Mouse (Mus musculus) monocyte, adult 2 months (primary cell): ENCODE results near the gene Acadm.

Source experiments
- DNase-seq, 2 experiments: peaks; one replicate each; pipeline ENCODE4 v3.0.0; 2022; ENCODE audit warnings: low spot score in 2 of 2, low read depth in 1 of 2

Gene Acadm

DNA sequence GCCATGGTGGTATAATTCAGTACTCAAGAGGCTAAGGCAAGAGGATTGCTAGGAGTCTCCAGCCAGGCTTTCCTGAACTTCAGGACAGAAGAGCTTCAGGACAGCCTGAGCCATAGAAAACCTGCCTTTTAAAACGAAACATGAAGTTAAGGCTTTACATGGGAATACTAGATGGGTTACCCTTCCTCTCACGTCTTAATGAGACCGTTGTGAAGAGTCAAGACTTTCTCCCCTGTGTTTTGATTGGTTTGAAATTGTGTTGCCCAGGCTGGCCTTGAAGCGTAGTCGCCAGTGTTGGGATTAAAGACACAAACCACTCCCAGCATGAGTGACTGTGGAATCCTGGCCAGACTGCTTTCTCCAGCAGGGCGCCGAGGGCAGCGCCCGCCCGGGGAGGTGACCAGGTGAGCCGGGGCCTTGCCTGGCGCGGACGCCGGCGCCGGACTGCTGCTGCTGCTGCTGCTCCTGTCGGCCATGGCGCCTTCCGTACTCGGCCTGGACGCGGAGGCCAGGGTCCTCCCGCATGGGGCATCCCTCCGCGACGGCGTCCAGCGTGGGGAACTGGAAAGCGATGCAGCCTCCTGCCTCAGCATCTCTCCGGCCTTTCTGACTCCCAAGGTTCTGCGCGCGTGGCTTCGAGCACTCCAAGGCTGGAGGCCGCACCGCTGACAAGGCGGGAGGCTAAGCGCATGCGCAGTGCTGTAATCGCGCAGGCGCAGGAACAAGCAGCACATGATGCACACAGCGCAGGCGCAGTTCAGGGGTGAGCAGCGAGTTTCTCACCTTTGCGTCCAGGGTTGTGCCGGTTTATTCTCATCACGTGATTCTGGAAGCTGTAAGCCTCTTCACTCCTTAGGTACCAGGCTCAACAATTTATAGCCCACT, 38.9 kb downstream of the Acadm start:
- DNase-seq = no peak

DNA sequence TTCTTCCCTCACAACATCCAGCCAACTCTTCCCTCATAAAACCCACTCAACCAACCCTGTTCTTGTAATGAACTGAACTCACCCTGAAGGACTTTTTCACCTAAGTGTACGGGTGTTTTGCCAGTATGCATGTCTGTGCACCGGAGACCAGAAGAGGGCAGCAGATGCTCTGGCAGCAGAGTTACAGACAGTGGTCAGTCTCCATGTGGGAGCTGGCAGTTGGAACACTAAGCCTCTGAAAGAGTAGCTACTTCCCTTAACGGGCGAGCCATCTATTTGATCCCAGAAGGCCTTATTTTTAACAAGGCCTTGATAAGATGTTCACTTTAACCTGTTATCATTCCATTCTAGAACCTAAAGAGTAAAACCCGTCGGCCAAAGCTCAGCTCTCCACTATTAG, 39.8 kb downstream of the Acadm start:
- DNase-seq = no peak

DNA sequence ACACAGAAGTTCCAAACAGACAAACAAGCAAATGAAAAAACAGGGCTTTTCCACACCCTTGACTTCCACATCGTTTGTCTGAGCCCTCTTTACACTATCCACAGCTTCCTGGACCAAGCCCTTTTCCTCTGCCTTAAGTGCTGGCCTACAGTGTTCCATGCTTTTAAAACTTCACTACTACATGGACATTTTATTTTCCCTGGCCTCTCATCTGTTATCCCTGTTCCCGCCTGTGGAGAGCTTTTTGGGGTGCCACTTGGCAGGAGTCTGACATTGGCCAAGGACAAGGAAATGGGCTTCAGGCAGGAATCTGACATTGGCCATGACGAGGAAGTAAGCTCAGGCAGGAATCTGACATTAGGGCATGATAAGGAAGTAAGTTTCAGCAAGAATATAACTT, 41.8 kb downstream of the Acadm start:
- no peak for DNase-seq

DNA sequence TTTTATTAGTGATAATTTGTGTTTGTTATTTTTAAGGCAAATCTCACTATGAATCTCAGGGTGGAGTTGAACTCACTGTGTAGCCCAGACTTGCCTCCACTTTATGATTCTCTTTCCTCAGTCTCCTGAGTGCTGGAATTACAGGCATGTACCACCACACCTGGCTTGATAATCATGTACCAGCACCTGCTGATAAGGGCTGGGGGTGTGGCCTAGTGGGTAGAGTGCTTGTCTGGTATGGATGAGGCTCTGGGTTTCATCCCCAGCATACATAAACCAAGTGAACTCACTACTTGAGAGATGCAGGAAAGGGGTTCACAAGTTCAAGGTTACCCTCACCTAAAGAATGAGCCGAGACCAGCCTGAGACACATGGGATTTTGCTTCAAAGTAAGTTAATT, 42.5 kb downstream of the Acadm start:
- DNase-seq = no peak

DNA sequence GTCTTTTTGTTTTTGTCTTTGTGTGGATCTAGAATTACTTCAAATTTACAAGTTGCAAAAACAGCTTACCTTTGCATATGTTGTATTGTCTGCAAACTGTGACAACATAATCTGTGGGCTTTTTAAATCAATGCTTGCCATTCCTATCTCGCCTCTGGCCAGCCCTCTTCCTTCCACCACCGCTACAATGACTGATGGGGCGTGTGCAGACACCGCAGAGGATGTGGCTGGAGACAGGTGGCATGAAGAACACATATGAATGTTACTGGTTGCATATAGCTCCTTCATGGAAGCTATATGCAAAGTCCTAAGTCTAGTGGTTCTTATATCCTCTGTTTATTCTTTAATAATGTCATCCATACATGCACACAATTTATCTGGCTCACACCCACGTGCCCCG, 47.2 kb downstream of the Acadm start:
- DNase-seq = no peak

DNA sequence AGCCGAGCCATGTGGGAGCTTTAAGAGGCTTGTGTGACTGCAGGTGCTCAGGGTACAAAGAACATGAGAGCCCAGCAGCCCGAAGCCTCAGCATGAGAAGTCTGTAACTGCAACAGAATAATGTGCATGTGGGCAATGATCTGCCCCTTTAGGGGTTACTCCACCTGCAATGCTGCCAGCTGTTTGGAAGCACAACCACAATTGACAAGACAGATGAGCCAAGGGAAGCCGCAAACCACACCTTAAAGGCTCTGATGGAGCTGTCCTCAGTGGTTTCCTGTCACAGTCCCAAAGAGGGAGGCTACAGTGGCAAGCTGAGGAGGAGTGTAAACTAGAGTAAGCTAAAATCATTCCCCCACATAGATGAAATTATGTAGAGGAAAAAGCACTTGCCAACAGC, 49.0 kb downstream of the Acadm start:
- no peak for DNase-seq

DNA sequence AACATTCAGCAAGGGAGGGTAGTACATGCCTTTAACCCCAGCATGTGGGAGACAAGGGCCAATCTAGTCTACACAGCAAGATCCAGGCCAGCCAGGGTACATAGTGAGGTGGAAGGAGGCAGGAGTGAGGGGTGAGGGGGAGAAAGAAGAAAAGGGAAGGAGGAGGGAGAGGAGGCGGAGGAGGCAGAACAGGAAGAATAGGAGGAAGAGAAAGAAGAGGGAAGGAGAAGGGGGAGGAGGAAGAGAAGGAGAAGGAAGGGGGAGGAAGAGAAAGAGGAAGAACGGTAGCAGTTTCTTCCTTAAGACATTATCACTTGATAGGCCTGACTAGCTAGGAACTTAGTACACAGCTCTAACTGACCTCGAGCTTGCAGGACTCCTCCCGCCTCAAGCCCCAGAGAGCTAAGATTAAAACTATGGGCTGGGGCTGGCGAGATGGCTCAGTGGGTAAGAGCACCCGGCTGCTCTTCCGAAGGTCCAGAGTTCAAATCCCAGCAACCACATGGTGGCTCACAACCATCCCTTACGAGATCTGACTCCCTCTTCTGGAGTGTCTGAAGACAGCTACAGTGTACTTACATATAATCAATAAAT, 55.1 kb downstream of the Acadm start:
- no peak for DNase-seq

DNA sequence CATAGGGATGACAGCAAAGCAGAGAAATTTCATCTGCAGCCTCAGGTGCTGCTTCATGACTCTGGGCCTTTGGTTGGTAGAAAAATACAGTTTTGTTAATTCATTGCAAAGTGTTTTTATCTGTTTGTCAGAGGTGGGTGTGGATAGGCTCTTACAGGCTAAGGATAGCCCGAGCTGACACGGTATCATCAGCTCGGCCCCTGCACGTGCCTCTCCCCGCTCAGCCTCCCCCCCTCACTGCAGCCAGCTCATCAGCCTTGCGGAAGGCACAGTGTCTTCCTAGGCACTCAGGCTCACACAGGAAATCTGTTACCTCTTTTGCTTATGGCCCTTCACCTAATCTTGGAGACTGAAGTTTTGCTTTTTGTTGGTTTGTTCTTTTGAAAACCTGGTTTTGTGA, 56.3 kb downstream of the Acadm start:
- no peak for DNase-seq

DNA sequence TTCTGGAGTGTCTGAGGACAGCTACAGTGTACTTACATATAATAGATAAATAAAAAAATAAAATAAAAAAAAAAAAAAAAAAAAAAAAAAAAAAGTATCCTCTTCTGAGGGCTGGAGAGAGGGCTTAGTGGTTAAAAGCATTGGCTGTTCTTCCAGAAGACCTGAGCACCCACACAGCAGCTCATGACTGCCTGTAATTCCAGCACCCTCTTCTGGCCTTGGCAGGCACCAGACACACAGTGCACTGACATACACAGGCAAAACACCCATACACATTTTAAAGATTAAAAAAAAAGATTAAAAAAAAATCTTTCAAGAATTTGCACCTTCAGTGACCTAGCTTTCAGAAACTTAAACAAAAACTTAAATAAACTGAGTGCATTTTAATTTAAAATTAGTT, 58.1 kb downstream of the Acadm start:
- no peak for DNase-seq
